Mouse (Mus musculus) E14TG2a.4 (cell line): ENCODE results near the gene Stox2.

Source experiments
- H3K27me3 ChIP-seq: 2 replicates; pipeline ENCODE4 v1.6.1; 2014; ENCODE audit warnings: low read length, control low read depth; ENCODE audit not compliant: insufficient read depth
- H3K36me3 ChIP-seq: 2 replicates; pipeline ENCODE4 v1.6.1; 2014; ENCODE audit warnings: low read length, control low read depth; ENCODE audit not compliant: insufficient read depth
- H3K4me1 ChIP-seq: replicated peaks from 2 replicates; pipeline ENCODE4 v1.6.1; 2014; ENCODE audit warnings: low read depth, low read length, control low read depth
- H3K4me3 ChIP-seq: replicated peaks from 2 replicates; pipeline ENCODE4 v1.5.1; 2014; ENCODE audit warnings: mild to moderate bottlenecking, low read length
- H3K9me3 ChIP-seq: 2 replicates; pipeline ENCODE4 v1.6.1; 2014; ENCODE audit warnings: low read length, control low read depth
- CTCF ChIP-seq: conservative IDR thresholded peaks from 2 replicates; pipeline ENCODE4 v1.5.1; 2014; ENCODE audit warnings: low read length
- NANOG ChIP-seq: IDR thresholded peaks from 2 replicates; pipeline ENCODE4 v1.6.1; 2014; ENCODE audit warnings: borderline replicate concordance, low read length, mixed read lengths
- POU5F1 ChIP-seq: IDR thresholded peaks from 2 replicates; pipeline ENCODE4 v1.6.1; 2014; ENCODE audit warnings: low read length, borderline replicate concordance

The Stox2 gene

DNA sequence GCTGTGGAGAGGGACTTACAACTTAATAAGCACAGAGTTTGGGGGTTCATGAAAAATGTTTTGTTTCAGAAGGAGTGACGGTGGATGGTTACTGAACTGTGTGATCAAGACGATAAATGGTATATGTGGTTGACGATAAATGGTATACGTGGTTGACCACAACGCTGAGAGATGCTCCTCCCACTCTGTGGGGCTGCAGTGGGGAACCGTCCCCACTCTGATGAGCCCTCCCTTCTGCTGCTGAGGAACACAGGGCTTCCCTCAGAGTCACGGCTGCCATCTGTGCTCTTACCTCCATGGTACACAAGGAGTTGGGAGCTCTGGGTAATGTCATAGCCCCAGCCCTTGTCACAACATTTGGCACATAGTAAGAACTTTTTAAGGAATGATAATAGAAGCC is 72.4 kb downstream of the Stox2 start:
- H3K36me3 ChIP-seq, result no peaks in the 10 kb centered on the region
- peaks cover 30% of the 10 kb centered on the region for H3K4me1 ChIP-seq
- TF ChIP-seq POU5F1 (no peak), NANOG (no peak), CTCF (no peak)

DNA sequence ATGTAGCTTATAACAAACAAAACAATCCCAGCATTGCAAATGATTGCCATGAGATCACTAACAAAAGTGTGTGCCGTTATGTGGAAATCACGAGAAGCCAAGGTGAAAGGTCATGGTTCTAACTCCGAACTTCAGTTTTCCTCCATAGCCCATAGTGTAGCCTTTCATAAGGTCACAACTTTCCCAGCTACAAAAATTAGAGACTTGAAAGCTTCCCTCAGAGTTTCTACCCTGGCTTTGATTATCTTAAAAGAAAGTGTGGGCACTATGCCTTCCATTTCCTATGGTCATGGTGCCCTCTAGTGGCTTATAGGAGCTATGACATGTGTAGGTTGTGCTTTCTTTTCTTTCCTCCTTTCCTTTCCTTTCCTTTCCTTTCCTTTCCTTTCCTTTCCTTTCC is 74.6 kb downstream of the Stox2 start:
- TF ChIP-seq NANOG (no peak), CTCF (peak; percentile 47), POU5F1 (no peak)
- H3K9me3 ChIP-seq, result no peaks in the 10 kb centered on the region
- no peaks in the 10 kb centered on the region for H3K36me3 ChIP-seq
- no peaks in the 10 kb centered on the region for H3K27me3 ChIP-seq
- peaks cover 11% of the 10 kb centered on the region for H3K4me1 ChIP-seq
- no peak overlapping the region for H3K4me3 ChIP-seq

More for the DNA sequence above, 72.4 kb downstream of the Stox2 start:
- no peaks in the 10 kb centered on the region for H3K27me3 ChIP-seq
- H3K9me3 ChIP-seq, result no peaks in the 10 kb centered on the region
- no peak overlapping the region for H3K4me3 ChIP-seq

DNA sequence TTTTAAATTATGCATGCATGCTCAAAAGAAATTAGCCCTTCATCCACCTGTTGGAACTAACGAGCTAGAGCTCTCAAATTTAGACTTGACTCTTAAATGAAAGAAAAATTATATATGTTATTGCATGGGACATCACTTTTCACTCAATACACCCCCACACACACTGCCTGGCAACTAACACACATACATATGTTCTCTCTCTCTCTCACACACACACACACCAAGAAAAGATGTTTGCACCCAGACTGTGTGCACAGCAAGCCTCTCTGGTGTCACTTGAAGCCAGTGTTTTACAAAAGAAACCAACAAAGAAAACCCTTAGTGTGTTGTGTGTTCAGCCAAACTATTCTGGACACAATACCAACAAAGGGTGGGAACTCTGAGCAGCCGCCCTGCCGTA is 75.1 kb downstream of the Stox2 start:
- H3K4me3 ChIP-seq, result no peak overlapping the region

DNA sequence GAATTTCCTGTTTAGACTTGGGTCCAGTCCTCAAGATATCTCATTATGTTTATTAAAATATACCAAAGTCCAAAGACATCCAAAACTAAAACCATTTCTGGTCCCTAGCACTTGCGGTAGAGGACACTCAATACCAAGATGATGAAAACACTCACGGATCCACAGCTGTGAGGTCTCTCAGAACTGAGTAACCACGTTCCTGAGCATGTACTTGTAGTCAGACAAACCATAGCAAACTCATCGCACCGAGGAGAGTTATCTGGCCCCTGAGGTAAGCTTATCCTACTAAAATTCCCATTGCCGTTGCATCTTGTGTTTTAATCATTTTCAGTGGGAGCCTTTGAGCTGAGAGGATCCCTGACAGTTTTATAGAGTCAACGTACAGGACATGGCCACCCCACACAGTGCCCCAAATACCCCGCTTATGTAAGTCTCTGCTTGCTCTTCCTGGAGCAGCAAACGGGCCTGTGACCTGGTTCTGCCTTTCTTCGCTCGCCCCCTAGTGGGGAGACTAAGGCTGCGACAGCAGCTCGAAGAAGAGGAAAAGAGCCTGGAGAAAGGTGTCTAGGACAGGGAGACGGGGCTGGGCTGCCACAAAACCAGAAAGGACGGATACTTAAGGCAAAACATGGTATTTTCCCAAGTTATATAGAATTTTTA is 75.6 kb downstream of the Stox2 start:
- Histone ChIP-seq H3K4me1 (peaks cover 6% of the 10 kb centered on the region; the same call in 1 of the 2 replicates), H3K9me3 (no peaks in the 10 kb centered on the region), H3K27me3 (no peaks in the 10 kb centered on the region), H3K4me3 (no peak overlapping the region), H3K36me3 (no peaks in the 10 kb centered on the region)
- TF ChIP-seq CTCF (peak; percentile 73), POU5F1 (no peak)

More for the DNA sequence above, 75.1 kb downstream of the Stox2 start:
- Histone ChIP-seq H3K9me3 (no peaks in the 10 kb centered on the region), H3K36me3 (no peaks in the 10 kb centered on the region), H3K4me1 (peaks cover 7% of the 10 kb centered on the region), H3K27me3 (no peaks in the 10 kb centered on the region)
- TF ChIP-seq NANOG (no peak), POU5F1 (no peak)

DNA sequence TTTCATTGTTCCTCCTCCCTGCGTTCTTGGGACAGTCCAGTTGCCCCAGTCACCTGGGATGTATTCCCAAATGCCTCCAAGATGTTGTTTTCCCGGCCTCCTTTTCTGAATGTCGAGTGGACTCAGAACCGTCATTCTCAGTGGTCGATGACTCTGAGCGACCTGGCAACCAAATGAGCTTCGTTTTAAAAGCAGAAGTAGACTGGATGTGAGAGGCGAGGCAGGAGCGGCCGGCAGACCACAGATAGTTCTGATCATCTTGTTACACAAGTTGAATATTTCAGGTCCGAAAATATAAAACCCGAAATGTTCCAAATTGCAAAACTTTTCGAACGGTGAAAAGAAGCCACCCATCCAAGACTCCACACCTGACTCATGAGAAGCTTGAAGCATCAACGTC is 76.2 kb downstream of the Stox2 start:
- no peaks in the 10 kb centered on the region for H3K27me3 ChIP-seq
- peaks cover 6% of the 10 kb centered on the region; the same call in 1 of the 2 replicates for H3K4me1 ChIP-seq
- no peaks in the 10 kb centered on the region for H3K36me3 ChIP-seq
- no peak overlapping the region for H3K4me3 ChIP-seq
- H3K9me3 ChIP-seq, result no peaks in the 10 kb centered on the region
- no peak for TF ChIP-seq NANOG
- no peak for TF ChIP-seq CTCF
- no peak for TF ChIP-seq POU5F1

DNA sequence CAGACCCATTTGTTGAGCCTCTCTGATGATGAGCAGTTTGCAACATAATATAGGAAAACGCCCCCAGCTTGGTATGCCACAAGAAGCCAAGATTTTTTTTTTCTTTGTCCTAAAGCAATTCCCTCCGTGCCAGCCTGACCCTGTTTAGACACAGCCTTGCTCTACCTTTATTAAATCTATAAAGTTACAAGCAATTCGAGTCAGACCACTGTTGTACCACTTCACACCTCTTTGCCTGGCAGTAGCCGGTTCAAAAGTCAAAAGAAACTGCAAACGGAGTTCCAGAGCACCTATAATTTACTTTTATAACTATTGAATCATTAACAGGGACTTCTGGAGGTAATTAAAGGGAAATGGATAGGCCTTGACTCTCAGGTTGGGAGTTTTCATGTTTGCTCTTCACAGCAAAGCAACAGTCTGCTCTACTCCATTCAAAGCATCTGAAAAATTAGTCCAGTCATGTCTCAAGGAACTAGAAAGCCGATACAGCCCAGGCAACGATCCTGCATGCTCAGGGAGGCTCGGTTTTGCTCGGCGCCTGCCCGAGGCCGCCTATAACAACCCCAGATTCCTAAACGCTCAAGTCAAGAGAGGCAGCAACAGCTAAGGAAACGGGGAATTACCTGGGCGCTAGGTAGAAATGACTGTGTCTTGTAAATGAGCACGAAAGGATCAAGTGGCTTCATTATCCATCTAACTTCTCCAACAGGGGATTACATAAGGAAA is 77.0 kb downstream of the Stox2 start:
- H3K4me3 ChIP-seq, result no peak overlapping the region
- TF ChIP-seq POU5F1 (no peak), NANOG (no peak), CTCF (no peak)
- no peaks in the 10 kb centered on the region for H3K36me3 ChIP-seq
- H3K27me3 ChIP-seq, result no peaks in the 10 kb centered on the region
- no peaks in the 10 kb centered on the region for H3K9me3 ChIP-seq
- H3K4me1 ChIP-seq, result peaks cover 2% of the 10 kb centered on the region; the same call in 1 of the 2 replicates

DNA sequence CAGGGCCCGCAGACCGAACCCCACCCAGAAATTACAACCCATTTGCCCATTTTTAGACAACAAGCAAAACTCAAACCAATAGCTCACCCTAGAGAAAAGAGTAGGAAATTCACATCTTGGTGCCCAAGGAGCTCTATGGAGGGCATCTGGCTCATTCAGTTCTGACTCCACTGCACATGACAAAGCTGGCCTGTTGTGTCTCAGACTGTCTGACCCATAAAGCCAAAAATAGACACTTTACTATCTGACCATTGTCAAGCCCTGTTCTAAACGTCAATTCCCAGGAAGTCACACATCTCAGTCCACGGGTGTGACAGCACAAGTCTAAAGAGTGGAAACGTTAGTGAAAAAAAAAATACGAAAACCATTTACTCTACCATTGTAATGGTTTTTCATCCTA is 79.1 kb downstream of the Stox2 start:
- Histone ChIP-seq H3K9me3 (no peaks in the 10 kb centered on the region), H3K36me3 (no peaks in the 10 kb centered on the region), H3K27me3 (no peaks in the 10 kb centered on the region), H3K4me3 (no peak overlapping the region), H3K4me1 (peaks cover 10% of the 10 kb centered on the region)
- no peak for TF ChIP-seq NANOG
- no peak for TF ChIP-seq CTCF
- 0 out of 2 replicates have a peak, but pooled peaks have one; percentile 36 for TF ChIP-seq POU5F1

DNA sequence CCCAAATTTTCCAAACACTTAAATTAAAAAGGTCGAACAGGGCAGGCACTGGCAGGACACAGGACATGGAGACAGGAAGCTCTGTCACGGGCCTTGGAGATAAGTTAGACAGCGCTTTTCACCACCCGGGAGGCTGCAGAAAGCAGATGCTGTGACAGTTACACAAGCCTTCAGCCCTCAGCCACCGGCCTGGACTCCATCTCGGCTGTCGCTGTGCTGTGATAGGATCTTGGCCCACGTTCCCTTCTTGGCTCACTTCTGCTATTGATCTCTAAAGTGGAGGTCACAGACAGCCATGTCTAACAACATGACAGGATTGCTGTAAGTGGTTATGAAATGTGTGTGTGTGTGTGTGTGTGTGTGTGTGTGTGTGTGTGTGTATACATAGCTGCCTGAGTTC is 82.9 kb downstream of the Stox2 start:
- H3K4me1 ChIP-seq, result peaks cover 14% of the 10 kb centered on the region
- H3K9me3 ChIP-seq, result no peaks in the 10 kb centered on the region
- no peak overlapping the region for H3K4me3 ChIP-seq
- no peaks in the 10 kb centered on the region for H3K36me3 ChIP-seq
- TF ChIP-seq CTCF (no peak), POU5F1 (no peak), NANOG (no peak)
- no peaks in the 10 kb centered on the region for H3K27me3 ChIP-seq

DNA sequence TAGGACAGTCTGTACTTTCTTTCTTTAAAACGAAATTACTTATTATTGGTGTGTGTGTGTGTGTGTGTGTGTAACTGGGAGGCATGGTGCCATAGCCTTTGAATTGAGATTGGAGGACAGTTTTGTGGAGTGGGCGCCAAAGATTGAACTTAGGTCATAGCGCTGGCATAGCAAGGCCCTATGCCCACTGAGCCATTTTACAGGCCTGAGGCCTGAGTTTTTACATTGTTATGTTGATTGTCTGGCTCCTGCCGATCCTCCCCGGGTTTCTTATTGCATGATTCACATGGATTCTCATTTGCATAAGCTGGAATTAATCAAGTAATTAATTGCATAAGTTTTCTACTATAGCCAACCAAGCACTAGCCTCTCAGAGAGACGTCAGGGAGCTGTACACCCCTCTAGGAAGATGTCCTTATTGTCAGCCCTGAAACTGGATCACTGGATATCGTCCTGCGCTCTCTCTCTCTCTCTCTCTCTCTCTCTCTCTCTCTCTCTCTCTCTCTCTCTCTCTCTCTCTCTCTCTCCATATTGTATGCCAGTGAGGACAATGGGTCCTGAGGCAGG is 90.7 kb downstream of the Stox2 start:
- no peak overlapping the region for H3K4me3 ChIP-seq
- TF ChIP-seq NANOG (no peak), POU5F1 (no peak), CTCF (no peak)

More for the DNA sequence above, 90.7 kb downstream of the Stox2 start:
- no peaks in the 10 kb centered on the region for H3K36me3 ChIP-seq
- peaks cover 7% of the 10 kb centered on the region for H3K4me1 ChIP-seq
- peaks cover 8% of the 10 kb centered on the region; the same call in 1 of the 2 replicates for H3K27me3 ChIP-seq
- no peaks in the 10 kb centered on the region for H3K9me3 ChIP-seq
